Mouse (Mus musculus): ENCODE data around the gene Khdc1a.
"Not testable (repeated sequence)": the region's sequence is repeated elsewhere in the genome, so short reads cannot be mapped to it uniquely, and the experiment has no call there.

- not testable (repeated sequence) for TF ChIP-seq CTCF, POLR2A (IDR thresholded peaks at IDR 0.05; ENCODE audit: insufficient read depth, low read depth, low read length)
These were observed 29.2 kb upstream of the Khdc1a start for GRCm38 (mm10) chr1:21320271-21320670.
